Mouse (Mus musculus): ENCODE measurements around the gene Zfp13.

- TF ChIP-seq CHD1 (IDR thresholded peaks at IDR 0.05; ENCODE audit: low read depth, low read length) (no peak), EP300 (IDR thresholded peaks at IDR 0.05; ENCODE audit: low read depth in 1 of 2, low read length in 2 of 2) (no peak), POLR2A (IDR thresholded peaks at IDR 0.05; ENCODE audit: control insufficient read depth in 1 of 2, insufficient read depth in 1 of 2, low read depth in 1 of 2, low read length in 2 of 2, poor library complexity in 1 of 2) (no peak), TCF12 (IDR thresholded peaks at IDR 0.05; ENCODE audit: low read depth, low read length) (no peak), CTCF (IDR thresholded peaks at IDR 0.05 in 2 of 3, conservative IDR thresholded peaks at IDR 0.05 in 1 of 3; ENCODE audit: control insufficient read depth in 1 of 3, insufficient read depth in 1 of 3, low read depth in 2 of 3, low read length in 3 of 3, poor library complexity in 1 of 3, severe bottlenecking in 1 of 3) (no peak), MAX (IDR thresholded peaks at IDR 0.05; ENCODE audit: low read length) (no peak), ZMIZ1 (IDR thresholded peaks at IDR 0.05; ENCODE audit: low read depth, low read length) (no peak)
Observed at GRCm38 (mm10) chr17:23584786-23585185, 14.5 kb downstream of the Zfp13 start.

All from MEL (cell line).